Mouse (Mus musculus) left cerebral cortex, postnatal 4 days (tissue): Measurements from ENCODE around the gene Ercc1. TPM values are rescaled to one million over a fixed set of nuclear protein-coding genes. Genes with fewer than 3 reads are reported as not detected.
A peak's percentile ranks its signal among the peaks of the same experiment; 100 is the strongest.

Source experiments
- DNase-seq: peaks from one replicate; pipeline ENCODE4 v3.0.0-alpha.2; 2022
- intact Hi-C: fragments of 180-260 bp; cut with DNase I; formaldehyde crosslinking; loops from one replicate; pipeline ENCODE4 v1.15.1; 2025
- total RNA-seq, 2 experiments: library from RNA; stranded (reverse); gene quantifications; 2 replicates each; pipeline ENCODE4 v1.2.3; 2021

Ercc1 gene
- total RNA-seq, 2 experiments from 2014 or later: 60.1 to 70.9 TPM

- peak; percentile 97 for DNase-seq
- intact Hi-C loops: no loop called here
Measured at GRCm38 (mm10) chr7:19308454-19309277, 35.9 kb upstream of the Ercc1 start.

- intact Hi-C loops: no loop called here
- no peak for DNase-seq
Measured at GRCm38 (mm10) chr7:19309278-19309883, 35.2 kb upstream of the Ercc1 start.

GRCm38 (mm10) chr7:19309884-19310641, 34.5 kb upstream of the Ercc1 start, which contains the start of gene Fosb:
Gene Fosb, minus strand, starts transcription at chr7:19310051.
- DNase-seq: peak; percentile 97
- intact Hi-C loops: no loop called here

GRCm38 (mm10) chr7:19311991-19312390, 32.6 kb upstream of the Ercc1 start:
- DNase-seq: no peak

GRCm38 (mm10) chr7:19314033-19314432, 30.5 kb upstream of the Ercc1 start:
- DNase-seq: no peak
- intact Hi-C loops: no loop called here

More at GRCm38 (mm10) chr7:19311991-19312390, 32.6 kb upstream of the Ercc1 start:
- intact Hi-C loops: no loop called here

- DNase-seq: no peak
- intact Hi-C loops: no loop called here
Measured at GRCm38 (mm10) chr7:19316451-19317161, 28.0 kb upstream of the Ercc1 start.

GRCm38 (mm10) chr7:19318201-19318600, 26.4 kb upstream of the Ercc1 start:
- intact Hi-C loops: no loop called here

GRCm38 (mm10) chr7:19318676-19319075, 25.9 kb upstream of the Ercc1 start:
- no peak for DNase-seq
- intact Hi-C loops: no loop called here

More at GRCm38 (mm10) chr7:19318201-19318600, 26.4 kb upstream of the Ercc1 start:
- DNase-seq: no peak

- DNase-seq: no peak
- intact Hi-C loops: no loop called here
Measured at GRCm38 (mm10) chr7:19319458-19319857, 25.1 kb upstream of the Ercc1 start.

- DNase-seq: peak; percentile 97
Measured at GRCm38 (mm10) chr7:19319906-19320305, 24.7 kb upstream of the Ercc1 start.

GRCm38 (mm10) chr7:19320637-19321036, 23.9 kb upstream of the Ercc1 start:
- intact Hi-C loops: no loop called here
- DNase-seq: no peak

More at GRCm38 (mm10) chr7:19319906-19320305, 24.7 kb upstream of the Ercc1 start:
- intact Hi-C loops: no loop called here

GRCm38 (mm10) chr7:19321464-19321863, 23.1 kb upstream of the Ercc1 start:
- intact Hi-C loops: no loop called here

GRCm38 (mm10) chr7:19322489-19322888, 22.1 kb upstream of the Ercc1 start:
- no peak for DNase-seq
- intact Hi-C loops: no loop called here

More at GRCm38 (mm10) chr7:19321464-19321863, 23.1 kb upstream of the Ercc1 start:
- no peak for DNase-seq

- intact Hi-C loops: no loop called here
- no peak for DNase-seq
Measured at GRCm38 (mm10) chr7:19324221-19324620, 20.4 kb upstream of the Ercc1 start.

- DNase-seq: no peak
- intact Hi-C loops: no loop called here
Measured at GRCm38 (mm10) chr7:19325262-19326199, 19.0 kb upstream of the Ercc1 start.

- intact Hi-C loops: no loop called here
Measured at GRCm38 (mm10) chr7:19326359-19326758, 18.2 kb upstream of the Ercc1 start.

GRCm38 (mm10) chr7:19327128-19327527, 17.4 kb upstream of the Ercc1 start:
- peak; percentile 72 for DNase-seq
- intact Hi-C loops: no loop called here

More at GRCm38 (mm10) chr7:19326359-19326758, 18.2 kb upstream of the Ercc1 start:
- DNase-seq: peak; percentile 74

- intact Hi-C loops: no loop called here
- DNase-seq: no peak
Measured at GRCm38 (mm10) chr7:19327782-19328181, 16.8 kb upstream of the Ercc1 start.

- intact Hi-C loops: no loop called here
- DNase-seq: no peak
Measured at GRCm38 (mm10) chr7:19328425-19328824, 16.2 kb upstream of the Ercc1 start.
